Mouse (Mus musculus): ENCODE results near the gene 2510002D24Rik.
"Not testable (repeated sequence)": the region's sequence is repeated elsewhere in the genome, so short reads cannot be mapped to it uniquely, and the experiment has no call there.

2510002D24Rik gene

GRCm38 (mm10) chr16:18846301-18846820, 10.0 kb downstream of the 2510002D24Rik start:
- ATAC-seq (ENCODE audit: insufficient number of reproducible peaks, low FRiP score, low TSS enrichment): no peak

- not testable (repeated sequence) for ATAC-seq (ENCODE audit: insufficient number of reproducible peaks, low FRiP score, low TSS enrichment)
Measured at GRCm38 (mm10) chr16:18849521-18850190, 13.3 kb downstream of the 2510002D24Rik start.

GRCm38 (mm10) chr16:18858551-18858950, 22.2 kb downstream of the 2510002D24Rik start:
- peak; percentile 66 for ATAC-seq (ENCODE audit: insufficient number of reproducible peaks, low FRiP score, low TSS enrichment)

- ATAC-seq (ENCODE audit: insufficient number of reproducible peaks, low FRiP score, low TSS enrichment): no peak
Measured at GRCm38 (mm10) chr16:18860186-18860585, 23.8 kb downstream of the 2510002D24Rik start.

GRCm38 (mm10) chr16:18870495-18870894, 34.1 kb downstream of the 2510002D24Rik start:
- ATAC-seq (ENCODE audit: insufficient number of reproducible peaks, low FRiP score, low TSS enrichment): not testable (repeated sequence)

GRCm38 (mm10) chr16:18876091-18876441, 39.7 kb downstream of the 2510002D24Rik start:
- ATAC-seq (ENCODE audit: insufficient number of reproducible peaks, low FRiP score, low TSS enrichment): no peak

- ATAC-seq (ENCODE audit: insufficient number of reproducible peaks, low FRiP score, low TSS enrichment): peak; percentile 82
Measured at GRCm38 (mm10) chr16:18876442-18877308, 40.3 kb downstream of the 2510002D24Rik start, which contains the start of the genes Mrpl40 and Hira. Mrpl40 (minus strand) TSS chr16:18876862. Hira (plus strand) TSS chr16:18877037.

- ATAC-seq (ENCODE audit: insufficient number of reproducible peaks, low FRiP score, low TSS enrichment): peak; percentile 10; the same call in 1 of the 2 replicates
Measured at GRCm38 (mm10) chr16:18877386-18878090, 41.2 kb downstream of the 2510002D24Rik start.

GRCm38 (mm10) chr16:18878091-18878720, 41.8 kb downstream of the 2510002D24Rik start:
- no peak for ATAC-seq (ENCODE audit: insufficient number of reproducible peaks, low FRiP score, low TSS enrichment)

GRCm38 (mm10) chr16:18884044-18884443, 47.7 kb downstream of the 2510002D24Rik start:
- ATAC-seq (ENCODE audit: insufficient number of reproducible peaks, low FRiP score, low TSS enrichment): no peak
